Mouse (Mus musculus): Measurements from ENCODE around the gene Neurod1. TPM values are rescaled to one million over a fixed set of nuclear protein-coding genes. Genes with fewer than 3 reads are reported as not detected.

Gene Neurod1
- polyA plus RNA-seq (2014; fragmentation: Illumina TruSeq; extraction: RNeasy Lipid Tissue Mini Kit (QIAGEN cat#74804); ENCODE audit: low read depth, low replicate concordance): not detected

DNA sequence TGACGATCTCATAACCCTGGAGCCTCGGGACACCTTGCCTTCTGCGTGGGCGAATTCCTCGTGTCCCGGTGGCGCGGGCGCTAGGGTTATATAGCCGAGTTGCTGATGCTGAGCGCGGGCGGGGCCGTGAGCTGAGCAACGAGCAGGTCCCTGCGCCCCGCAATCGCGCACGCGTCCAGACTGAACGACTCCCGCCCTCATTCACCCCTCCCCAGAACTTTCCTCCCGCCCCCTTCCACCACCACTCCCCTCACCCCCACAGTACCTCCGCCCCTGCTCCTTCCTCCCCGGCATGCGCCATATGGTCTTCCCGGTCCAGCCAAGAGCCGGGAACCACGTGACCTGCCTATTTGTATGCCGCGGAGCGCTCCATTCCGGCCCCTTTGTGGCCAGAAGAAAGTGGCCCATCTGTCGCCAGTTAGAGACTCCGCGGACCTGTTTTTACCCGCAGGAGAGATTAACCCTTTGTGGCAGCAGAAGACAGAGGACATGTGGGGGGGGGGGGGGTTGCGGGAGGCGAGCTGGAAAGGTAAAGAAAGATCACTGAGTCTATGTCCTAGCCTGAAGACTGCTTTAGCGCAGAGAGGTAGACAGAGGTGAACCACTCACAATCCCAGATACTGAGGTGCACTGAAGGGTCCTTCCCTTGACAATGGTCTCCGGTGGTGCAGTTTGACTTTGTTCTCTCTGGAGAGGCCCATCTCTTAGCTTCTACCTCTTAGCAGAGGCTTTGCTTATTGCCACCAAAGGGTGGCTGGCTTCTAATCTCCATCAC lies at the start of gene Neurod1, which contains the start of gene Cerkl:
Gene Neurod1, minus strand, starts transcription at position 177 of the 775 bp plus-strand sequence.
Gene Cerkl, minus strand, starts transcription at position 211 of the 775 bp plus-strand sequence.

Other genes starting within 250 kb of the Neurod1 start
- gene Itga4, start 201.3 kb downstream of the Neurod1 start, polyA plus RNA-seq (2014; fragmentation: Illumina TruSeq; extraction: RNeasy Lipid Tissue Mini Kit (QIAGEN cat#74804); ENCODE audit: low read depth, low replicate concordance): 0.41 TPM
- 3.2 TPM for gene Cerkl, start within 50 bp of the Neurod1 start, polyA plus RNA-seq (2014; fragmentation: Illumina TruSeq; extraction: RNeasy Lipid Tissue Mini Kit (QIAGEN cat#74804); ENCODE audit: low read depth, low replicate concordance)
- gene Itprid2, start 178.6 kb upstream of the Neurod1 start, polyA plus RNA-seq (2014; fragmentation: Illumina TruSeq; extraction: RNeasy Lipid Tissue Mini Kit (QIAGEN cat#74804); ENCODE audit: low read depth, low replicate concordance): 14.2 TPM